Mouse (Mus musculus): ENCODE measurements around the gene A430033K04Rik. TPM values are rescaled to one million over a fixed set of nuclear protein-coding genes. Genes with fewer than 3 reads are reported as not detected.

The A430033K04Rik gene
- 4.5 and 5.1 TPM in 2 replicates for polyA plus RNA-seq (2015; fragmentation: Nextera tagmentation; extraction: Ambion mirVana)

DNA sequence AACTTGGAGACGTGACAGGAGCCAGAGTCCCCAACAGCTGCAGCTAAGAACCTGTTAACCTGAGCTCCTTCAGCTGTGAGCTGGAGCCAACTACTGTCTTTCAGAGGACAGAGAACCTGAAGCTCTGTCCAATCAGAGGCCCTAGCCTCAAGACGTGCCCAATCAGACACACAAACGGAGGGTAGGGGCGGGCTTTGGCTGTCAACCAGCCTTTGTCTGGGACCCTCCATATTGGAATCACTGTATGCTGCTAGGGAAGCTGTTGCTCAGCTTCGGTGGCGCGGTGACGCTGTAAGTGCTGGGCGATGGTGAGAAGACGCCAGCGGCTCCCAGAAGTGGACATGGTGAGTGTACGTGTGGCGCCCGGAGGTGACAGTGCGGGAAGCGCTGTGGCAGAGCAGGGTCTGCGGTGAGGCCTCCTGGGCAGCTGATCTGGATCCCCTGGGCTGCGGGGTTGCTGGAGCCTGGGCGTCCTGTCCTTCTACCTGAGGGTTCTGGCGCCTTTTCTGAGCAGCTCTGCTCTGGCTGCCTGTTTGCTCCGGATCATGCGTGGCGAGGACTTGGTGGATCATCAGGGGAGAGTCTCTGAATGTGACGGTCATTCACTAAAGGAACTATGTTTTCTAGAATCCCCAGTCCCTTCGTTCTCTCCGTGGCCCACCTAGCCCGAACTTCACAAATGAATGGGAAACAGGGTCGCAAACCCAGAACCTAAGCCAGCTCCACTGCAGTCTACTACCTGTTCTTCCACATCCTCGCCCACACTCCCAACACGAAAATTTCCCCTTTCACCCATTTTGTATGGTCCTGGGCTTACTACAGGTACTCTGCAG, at the start of gene A430033K04Rik:
Gene A430033K04Rik (plus strand): TSS at position 215 of the 833 bp plus-strand sequence.

DNA sequence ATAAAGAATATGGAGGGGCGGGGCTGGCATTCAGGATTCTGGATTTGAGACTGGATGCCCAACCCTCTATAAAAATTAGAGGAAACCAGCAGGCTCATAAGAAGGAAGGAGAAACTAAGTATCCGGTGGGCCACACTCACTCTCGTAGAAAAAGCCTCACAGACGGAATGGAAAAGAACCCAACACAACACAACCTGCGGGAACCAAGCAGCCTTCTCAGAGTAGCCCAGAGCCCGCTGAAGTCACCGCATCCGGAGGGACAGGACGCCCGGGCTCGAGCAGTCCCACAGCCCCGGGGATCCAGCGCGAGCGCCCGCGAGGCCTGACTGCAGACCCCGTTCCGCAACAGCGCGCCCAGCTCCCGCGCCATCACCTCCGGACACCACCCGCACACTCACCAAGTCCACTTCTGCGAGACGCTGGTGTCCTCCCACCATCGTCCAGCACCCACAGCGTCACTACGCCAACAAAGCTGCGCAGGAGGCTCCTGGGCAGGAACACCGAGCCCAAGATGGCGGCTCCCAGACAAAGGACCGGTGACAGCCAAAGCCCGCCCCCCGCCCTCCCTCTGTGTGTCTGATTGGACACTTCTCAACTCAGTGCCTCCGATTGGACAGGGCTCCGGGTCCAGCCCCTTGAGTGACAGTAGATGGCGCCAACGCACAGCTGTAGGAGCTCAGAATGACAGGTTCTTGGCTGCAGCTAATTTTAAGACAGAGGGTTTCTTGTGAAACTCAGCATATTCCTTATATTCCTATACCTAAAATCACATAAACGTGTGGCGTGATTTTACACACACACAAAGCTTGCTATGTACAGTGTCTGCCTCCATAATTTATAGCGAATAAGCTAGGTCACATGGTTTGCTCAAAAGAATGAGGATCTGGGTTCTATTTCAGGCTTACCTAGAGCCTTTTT, 3.2 kb upstream of the A430033K04Rik start, which contains the start of gene Zfp68:
Gene Zfp68 (minus strand): TSS at position 551 of the 918 bp plus-strand sequence.

Small RNA genes within 50 kb of the gene (microRNA-seq; reads per million reads assigned to microRNA genes)
- gene Gm24082 = not detected

Other genes with a start within 250 kb of the A430033K04Rik start
- 9.4 and 9.6 TPM in 2 replicates for gene Zfp157, start 181.4 kb upstream of the A430033K04Rik start, polyA plus RNA-seq (2015; fragmentation: Nextera tagmentation; extraction: Ambion mirVana)
- gene 1700123K08Rik, start 58.1 kb upstream of the A430033K04Rik start, polyA plus RNA-seq (2015; fragmentation: Nextera tagmentation; extraction: Ambion mirVana) = not detected in 2 replicates
- 34.3 and 36.9 TPM in 2 replicates for gene Zfp68, start 3.1 kb upstream of the A430033K04Rik start, polyA plus RNA-seq (2015; fragmentation: Nextera tagmentation; extraction: Ambion mirVana)
- gene Fam20c, start 131.7 kb downstream of the A430033K04Rik start, polyA plus RNA-seq (2015; fragmentation: Nextera tagmentation; extraction: Ambion mirVana) = 8.4 and 16.9 TPM in 2 replicates
- gene Gm5294, start 197.2 kb downstream of the A430033K04Rik start, polyA plus RNA-seq (2015; fragmentation: Nextera tagmentation; extraction: Ambion mirVana) = not detected in 2 replicates

Measured in urinary bladder, postnatal 0 days (tissue).